Mouse (Mus musculus) kidney, embryonic 14.5 days (tissue): ENCODE results near the gene Palmd. TPM values are rescaled to one million over a fixed set of nuclear protein-coding genes. Genes with fewer than 3 reads are reported as not detected.

Experiments used
- ATAC-seq: fragments of 200-750 bp; cut with Nextera tagmentation; 2 replicates; pipeline ENCODE4 v1.8.0; 2017; ENCODE audit warnings: moderate number of reproducible peaks, mild to moderate bottlenecking, moderate TSS enrichment, moderate library complexity; ENCODE audit not compliant: low FRiP score, low TSS enrichment
- H3K27ac ChIP-seq: fragments of 300-500 bp; sonication (generic); 2 replicates; pipeline ENCODE4 v1.5.1; 2014; ENCODE audit warnings: low read depth, mild to moderate bottlenecking, low read length, moderate library complexity, mixed read lengths
- H3K27me3 ChIP-seq: fragments of 300-500 bp; sonication (generic); 2 replicates; pipeline ENCODE4 v1.6.1; 2014; ENCODE audit warnings: mild to moderate bottlenecking, low read length; ENCODE audit not compliant: control insufficient read depth, insufficient read depth
- H3K36me3 ChIP-seq: fragments of 300-500 bp; sonication (generic); 2 replicates; pipeline ENCODE4 v1.6.1; 2014; ENCODE audit warnings: low read length, mixed read lengths; ENCODE audit not compliant: control insufficient read depth, insufficient read depth
- H3K4me1 ChIP-seq: fragments of 300-500 bp; sonication (generic); 2 replicates; pipeline ENCODE4 v1.6.1; 2014; ENCODE audit warnings: low read length, mixed read lengths; ENCODE audit not compliant: control insufficient read depth, insufficient read depth
- H3K4me2 ChIP-seq: fragments of 300-500 bp; sonication (generic); replicated peaks from 2 replicates; pipeline ENCODE4 v1.6.1; 2014; ENCODE audit warnings: low read depth, mild to moderate bottlenecking, low read length
- H3K4me3 ChIP-seq: fragments of 300-500 bp; sonication (generic); 2 replicates; pipeline ENCODE4 v1.5.1; 2014; ENCODE audit warnings: mild to moderate bottlenecking, low read length
- H3K9ac ChIP-seq: fragments of 300-500 bp; sonication (generic); 2 replicates; pipeline ENCODE4 v1.6.1; 2014; ENCODE audit warnings: low read depth, mild to moderate bottlenecking, low read length, moderate library complexity
- H3K9me3 ChIP-seq: fragments of 300-500 bp; sonication (generic); 2 replicates; pipeline ENCODE4 v1.6.1; 2016; ENCODE audit warnings: low read length; ENCODE audit not compliant: control insufficient read depth
- WGBS: fragments of 180-500 bp; shearing (Covaris S2); extraction: QIAGEN DNeasy Blood & Tissue Kit; methylation state at CpG from one replicate; pipeline ENCODE4 v1.1.7; 2014; 5-methylcytosine and 5-hydroxymethylcytosine counted together
- polyA plus RNA-seq: library from polyadenylated mRNA; unstranded; fragments of >200 nt; fragmentation: Nextera tagmentation; extraction: Ambion mirVana; gene quantifications from 2 replicates; pipeline ENCODE4 v1.2.1, GENCODE M21; 2014

Gene Palmd
- polyA plus RNA-seq: 1.6 and 1.7 TPM in 2 replicates

- peak; percentile 68 for ATAC-seq
- H3K27me3 ChIP-seq: no peaks in the 10 kb centered on the region
- H3K36me3 ChIP-seq: no peaks in the 10 kb centered on the region
- peak within 1 kb of the TSS; percentile 61 for H3K4me2 ChIP-seq
- WGBS: 4% methylated on average over 17 of the region's 17 CpGs
- 0 out of 2 replicates have a peak, but pooled peaks cover 6% of the 10 kb centered on the region for H3K4me1 ChIP-seq
- H3K4me3 ChIP-seq: peak within 1 kb of the TSS; percentile 36
- no peak within 1 kb of the TSS for H3K27ac ChIP-seq
- no peaks in the 10 kb centered on the region for H3K9me3 ChIP-seq
- H3K9ac ChIP-seq: peak within 1 kb of the TSS; percentile 40; the same call in 1 of the 2 replicates
These were observed at the start of gene Palmd for GRCm38 (mm10) chr3:116968540-116968997. TSS of gene Palmd (minus strand) at chr3:116968987.

GRCm38 (mm10) chr3:117010182-117010581 is 41.4 kb upstream of the Palmd start:
- H3K27me3 ChIP-seq: no peaks in the 10 kb centered on the region

GRCm38 (mm10) chr3:117007340-117007739 is 38.6 kb upstream of the Palmd start:
- Histone ChIP-seq H3K4me1 (no peaks in the 10 kb centered on the region), H3K4me2 (no peak overlapping the region), H3K9ac (no peak overlapping the region), H3K27me3 (no peaks in the 10 kb centered on the region), H3K9me3 (no peaks in the 10 kb centered on the region), H3K36me3 (no peaks in the 10 kb centered on the region), H3K27ac (no peak overlapping the region), H3K4me3 (no peak overlapping the region)
- 81% methylated on average over 6 of the region's 6 CpGs for WGBS
- no peak for ATAC-seq

More at GRCm38 (mm10) chr3:117010182-117010581, 41.4 kb upstream of the Palmd start:
- Histone ChIP-seq H3K9me3 (no peaks in the 10 kb centered on the region), H3K4me1 (no peaks in the 10 kb centered on the region), H3K9ac (no peak overlapping the region), H3K36me3 (no peaks in the 10 kb centered on the region), H3K27ac (no peak overlapping the region), H3K4me2 (no peak overlapping the region), H3K4me3 (no peak overlapping the region)
- WGBS: 72% methylated on average over 6 of the region's 6 CpGs
- ATAC-seq: no peak

- Histone ChIP-seq H3K27me3 (no peaks in the 10 kb centered on the region), H3K4me1 (no peaks in the 10 kb centered on the region), H3K4me2 (no peak overlapping the region), H3K9me3 (no peaks in the 10 kb centered on the region), H3K36me3 (no peaks in the 10 kb centered on the region), H3K4me3 (no peak overlapping the region), H3K9ac (no peak overlapping the region), H3K27ac (no peak overlapping the region)
- WGBS: 94% methylated on average over 3 of the region's 3 CpGs
- no peak for ATAC-seq
These were observed 37.8 kb upstream of the Palmd start for GRCm38 (mm10) chr3:117006636-117007035.

GRCm38 (mm10) chr3:117003379-117003778 is 34.6 kb upstream of the Palmd start:
- WGBS: 77% methylated on average over 6 of the region's 6 CpGs
- Histone ChIP-seq H3K4me2 (no peak overlapping the region), H3K27ac (no peak overlapping the region), H3K4me3 (no peak overlapping the region), H3K9ac (no peak overlapping the region), H3K27me3 (no peaks in the 10 kb centered on the region), H3K36me3 (no peaks in the 10 kb centered on the region), H3K9me3 (no peaks in the 10 kb centered on the region), H3K4me1 (no peaks in the 10 kb centered on the region)
- no peak for ATAC-seq

- Histone ChIP-seq H3K27ac (no peak overlapping the region), H3K4me3 (no peak overlapping the region), H3K9ac (no peak overlapping the region), H3K36me3 (no peaks in the 10 kb centered on the region), H3K4me1 (no peaks in the 10 kb centered on the region), H3K9me3 (no peaks in the 10 kb centered on the region), H3K27me3 (no peaks in the 10 kb centered on the region), H3K4me2 (no peak overlapping the region)
- 58% methylated on average over 9 of the region's 9 CpGs for WGBS
- ATAC-seq: no peak
These were observed 33.1 kb upstream of the Palmd start for GRCm38 (mm10) chr3:117001686-117002485.

- Histone ChIP-seq H3K4me2 (no peak overlapping the region), H3K36me3 (no peaks in the 10 kb centered on the region), H3K27ac (no peak overlapping the region), H3K27me3 (no peaks in the 10 kb centered on the region), H3K9me3 (no peaks in the 10 kb centered on the region), H3K4me1 (no peaks in the 10 kb centered on the region), H3K9ac (no peak overlapping the region), H3K4me3 (no peak overlapping the region)
- 85% methylated on average over 2 of the region's 2 CpGs for WGBS
- no peak for ATAC-seq
These were observed 24.2 kb upstream of the Palmd start for GRCm38 (mm10) chr3:116993011-116993410.

- Histone ChIP-seq H3K27me3 (no peaks in the 10 kb centered on the region), H3K4me1 (no peaks in the 10 kb centered on the region), H3K27ac (no peak overlapping the region), H3K9ac (no peak overlapping the region), H3K9me3 (no peaks in the 10 kb centered on the region), H3K36me3 (no peaks in the 10 kb centered on the region), H3K4me3 (no peak overlapping the region), H3K4me2 (no peak overlapping the region)
- ATAC-seq: no peak
- WGBS: 88% methylated on average over 2 of the region's 2 CpGs
These were observed 22.4 kb upstream of the Palmd start for GRCm38 (mm10) chr3:116991180-116991579.

- H3K27ac ChIP-seq: no peak overlapping the region
- no peaks in the 10 kb centered on the region for H3K27me3 ChIP-seq
- no peak overlapping the region for H3K9ac ChIP-seq
- H3K9me3 ChIP-seq: no peaks in the 10 kb centered on the region
- H3K4me3 ChIP-seq: no peak overlapping the region
- no peak for ATAC-seq
- WGBS: 93% methylated on average over 3 of the region's 3 CpGs
- no peaks in the 10 kb centered on the region for H3K4me1 ChIP-seq
- no peak overlapping the region for H3K4me2 ChIP-seq
- H3K36me3 ChIP-seq: no peaks in the 10 kb centered on the region
These were observed 19.4 kb upstream of the Palmd start for GRCm38 (mm10) chr3:116988221-116988620.
